Mouse (Mus musculus): ENCODE data around the gene Olfr1145.

Gene Olfr1145

GRCm38 (mm10) chr2:87809522-87809921, at the start of gene Olfr1145:
Olfr1145 (plus strand) TSS chr2:87809822.
- no peak for DNase-seq (ENCODE audit: low spot score in 2 of 2)

- DNase-seq (ENCODE audit: low spot score in 2 of 2), result no peak
Observed at GRCm38 (mm10) chr2:87776143-87776542, 33.5 kb upstream of the Olfr1145 start.

- DNase-seq (ENCODE audit: low spot score in 2 of 2), result no peak
Observed at GRCm38 (mm10) chr2:87779183-87779582, 30.4 kb upstream of the Olfr1145 start, which contains the start of gene Olfr152. Olfr152 (plus strand) TSS chr2:87779483.

- DNase-seq (ENCODE audit: low spot score in 2 of 2), result no peak
Observed at GRCm38 (mm10) chr2:87800292-87800691, 9.3 kb upstream of the Olfr1145 start, which contains the start of gene Olfr1143. Olfr1143 (plus strand) TSS chr2:87800592.

GRCm38 (mm10) chr2:87830233-87830632, 20.6 kb downstream of the Olfr1145 start, which contains the start of gene Olfr1148:
Olfr1148 (plus strand) TSS chr2:87830533.
- no peak for DNase-seq (ENCODE audit: low spot score in 2 of 2)

- no peak for DNase-seq (ENCODE audit: low spot score in 2 of 2)
Observed at GRCm38 (mm10) chr2:87843693-87844092, 34.1 kb downstream of the Olfr1145 start, which contains the start of gene Olfr1150-ps1. Olfr1150-ps1 (plus strand) TSS chr2:87843993.

GRCm38 (mm10) chr2:87855562-87855961, 45.9 kb downstream of the Olfr1145 start, which contains the start of gene Olfr1151:
Olfr1151 (plus strand) TSS chr2:87855862.
- no peak for DNase-seq (ENCODE audit: low spot score in 2 of 2)
